In genomic region chr7:100591522-100591852, GRCm38 (mm10) we compare ENCODE assay signal across 8 mouse cellular contexts. TPM values are rescaled to one million over a fixed set of nuclear protein-coding genes. Genes with fewer than 3 reads are reported as not detected.
DNase-seq lines count a peak whose midpoint lies in the region; ATAC-seq and TF ChIP-seq lines count a peak whose summit lies in the region.

No protein-coding gene starts in this region.

- peak overlapping the region; percentile 57 for H3K4me3 ChIP-seq in kidney, postnatal 0 days (replicated peaks; ENCODE audit: low read depth, low read length)
- peak overlapping the region; percentile 52 for H3K4me3 ChIP-seq in embryonic facial prominence, embryonic 12.5 days
- H3K4me3 ChIP-seq in intestine, embryonic 14.5 days (ENCODE audit: low read depth, low read length), result peak overlapping the region; percentile 56
- peak overlapping the region; percentile 45 for H3K4me3 ChIP-seq in midbrain, postnatal 0 days (ENCODE audit: low read depth, low read length)

- no peaks in the 10 kb centered on the region for H3K4me1 ChIP-seq in kidney, postnatal 0 days (replicated peaks; ENCODE audit: insufficient read depth, low read length)
- H3K4me1 ChIP-seq in embryonic facial prominence, embryonic 12.5 days, result no peaks in the 10 kb centered on the region
- no peaks in the 10 kb centered on the region for H3K4me1 ChIP-seq in intestine, embryonic 14.5 days (replicated peaks; ENCODE audit: control insufficient read depth, insufficient read depth, low read length)
- H3K4me1 ChIP-seq in midbrain, postnatal 0 days (ENCODE audit: insufficient read depth, low read length), result no peaks in the 10 kb centered on the region

- peak overlapping the region; percentile 58 for H3K4me2 ChIP-seq in kidney, postnatal 0 days (ENCODE audit: low read length)
- peak overlapping the region; percentile 56 for H3K4me2 ChIP-seq in embryonic facial prominence, embryonic 12.5 days (replicated peaks)
- peak overlapping the region; percentile 60 for H3K4me2 ChIP-seq in intestine, embryonic 14.5 days (ENCODE audit: low read length)
- H3K4me2 ChIP-seq in midbrain, postnatal 0 days (ENCODE audit: low read depth, low read length, poor library complexity, severe bottlenecking), result peak overlapping the region; percentile 59

- WGBS in kidney, postnatal 0 days, result 3% methylated on average over 2 of the region's 2 CpGs
- 2% methylated on average over 2 of the region's 2 CpGs for WGBS in embryonic facial prominence, embryonic 12.5 days
- 5% methylated on average over 2 of the region's 2 CpGs for WGBS in intestine, embryonic 14.5 days
- WGBS in midbrain, postnatal 0 days, result 6% methylated on average over 2 of the region's 2 CpGs

- H3K36me3 ChIP-seq in kidney, postnatal 0 days (ENCODE audit: insufficient read depth, low read length), result no peaks in the 10 kb centered on the region
- H3K36me3 ChIP-seq in embryonic facial prominence, embryonic 12.5 days, result no peaks in the 10 kb centered on the region
- no peaks in the 10 kb centered on the region for H3K36me3 ChIP-seq in intestine, embryonic 14.5 days (ENCODE audit: control insufficient read depth, insufficient read depth, low read length)
- H3K36me3 ChIP-seq in midbrain, postnatal 0 days (ENCODE audit: insufficient read depth, low read length), result no peaks in the 10 kb centered on the region

- no peak for ATAC-seq in kidney, postnatal 0 days (replicated peaks; ENCODE audit: low FRiP score, low read depth)
- ATAC-seq in embryonic facial prominence, embryonic 12.5 days (ENCODE audit: insufficient number of reproducible peaks, insufficient read depth, low FRiP score, low TSS enrichment), result no peak
- no peak for ATAC-seq in intestine, embryonic 14.5 days (replicated peaks; ENCODE audit: low FRiP score, low TSS enrichment, low read depth)
- no peak; the same call in 1 of the 2 replicates for ATAC-seq in midbrain, postnatal 0 days (ENCODE audit: low FRiP score)
- no peak for ATAC-seq in activated CD4-positive, CD25-positive, alpha-beta regulatory T cell, adult 4 months

- no peaks in the 10 kb centered on the region for H3K9me3 ChIP-seq in kidney, postnatal 0 days (replicated peaks; ENCODE audit: low read length)
- no peaks in the 10 kb centered on the region for H3K9me3 ChIP-seq in embryonic facial prominence, embryonic 12.5 days
- H3K9me3 ChIP-seq in intestine, embryonic 14.5 days (ENCODE audit: control insufficient read depth, low read length), result no peaks in the 10 kb centered on the region
- H3K9me3 ChIP-seq in midbrain, postnatal 0 days (ENCODE audit: low read length), result no peaks in the 10 kb centered on the region

- DNase-seq in kidney, postnatal 0 days (ENCODE audit: low spot score), result no peak
- no peak for DNase-seq in kidney, postnatal 36 days
- DNase-seq in intestine, embryonic 14.5 days (ENCODE audit: low spot score), result no peak
- no peak for DNase-seq in midbrain, postnatal 0 days (ENCODE audit: low spot score)
- no peak for DNase-seq in layer of hippocampus, postnatal 25 days (ENCODE audit: extremely low spot score in 1 of 2, low spot score in 1 of 2)
- no peak for DNase-seq in lung, postnatal 10 days

- peak overlapping the region; percentile 56; the same call in 1 of the 2 replicates for H3K9ac ChIP-seq in kidney, postnatal 0 days (ENCODE audit: low read depth, low read length)
- H3K9ac ChIP-seq in embryonic facial prominence, embryonic 12.5 days, result no peak overlapping the region; the same call in 1 of the 2 replicates
- H3K9ac ChIP-seq in intestine, embryonic 14.5 days (ENCODE audit: low read length), result peak overlapping the region; percentile 61
- H3K9ac ChIP-seq in midbrain, postnatal 0 days (replicated peaks; ENCODE audit: low read length, poor library complexity, severe bottlenecking), result peak overlapping the region; percentile 69

- no peak for TF ChIP-seq CTCF in kidney, postnatal 0 days (IDR thresholded peaks at IDR 0.05; ENCODE audit: low read depth)
- TF ChIP-seq CTCF in midbrain, postnatal 0 days (IDR thresholded peaks at IDR 0.05), result no peak

- H3K27me3 ChIP-seq in kidney, postnatal 0 days (ENCODE audit: insufficient read depth, low read length), result no peaks in the 10 kb centered on the region
- no peaks in the 10 kb centered on the region for H3K27me3 ChIP-seq in embryonic facial prominence, embryonic 12.5 days
- H3K27me3 ChIP-seq in intestine, embryonic 14.5 days (replicated peaks; ENCODE audit: control insufficient read depth, insufficient read depth, low read length), result no peaks in the 10 kb centered on the region
- no peaks in the 10 kb centered on the region for H3K27me3 ChIP-seq in midbrain, postnatal 0 days (ENCODE audit: insufficient read depth, low read length)

- peak overlapping the region; percentile 86 for H3K27ac ChIP-seq in kidney, postnatal 0 days
- peak overlapping the region; percentile 75 for H3K27ac ChIP-seq in embryonic facial prominence, embryonic 12.5 days
- H3K27ac ChIP-seq in intestine, embryonic 14.5 days (ENCODE audit: low read depth), result no peak overlapping the region
- peak overlapping the region; percentile 86 for H3K27ac ChIP-seq in midbrain, postnatal 0 days (ENCODE audit: low read depth, low read length)

RNA-seq across cellular contexts. Expression of gene Rab6a, which starts 15.7 kb away (rescaled TPM):
- polyA plus RNA-seq in kidney, postnatal 0 days (2015; fragmentation: Nextera tagmentation; extraction: Ambion mirVana), result 90.7 and 94.6 TPM in 2 replicates
- 121 and 126 TPM in 2 replicates for polyA plus RNA-seq in embryonic facial prominence, embryonic 12.5 days (2016; fragmentation: Nextera tagmentation; extraction: Ambion mirVana)
- 118 and 121 TPM in 2 replicates for polyA plus RNA-seq in intestine, embryonic 14.5 days (2014; fragmentation: Nextera tagmentation; extraction: Ambion mirVana)
- total RNA-seq in midbrain, postnatal 0 days (2014; rRNA removed), result 289 and 352 TPM in 2 replicates
- polyA plus RNA-seq in midbrain, postnatal 0 days (2015; fragmentation: Nextera tagmentation; extraction: Ambion mirVana), result 340 and 363 TPM in 2 replicates
- polyA plus RNA-seq in activated CD4-positive, CD25-positive, alpha-beta regulatory T cell, adult 4 months (2017; shearing (Covaris generic)), result 10 to 100 TPM in 1 of 2 experiments, 1 to 10 TPM in 1; 8.7 to 12.6 TPM
- 100 to 1,000 TPM; 373 to 387 TPM for total RNA-seq in layer of hippocampus, postnatal 25 days (2021)

RNA-seq across cellular contexts. Expression of gene Mrpl48, which starts 16.6 kb away (rescaled TPM):
- polyA plus RNA-seq in kidney, postnatal 0 days (2015; fragmentation: Nextera tagmentation; extraction: Ambion mirVana), result 105 and 107 TPM in 2 replicates
- 64.3 and 67.4 TPM in 2 replicates for polyA plus RNA-seq in embryonic facial prominence, embryonic 12.5 days (2016; fragmentation: Nextera tagmentation; extraction: Ambion mirVana)
- polyA plus RNA-seq in intestine, embryonic 14.5 days (2014; fragmentation: Nextera tagmentation; extraction: Ambion mirVana), result 89.4 and 94.6 TPM in 2 replicates
- 33.9 and 47.8 TPM in 2 replicates for total RNA-seq in midbrain, postnatal 0 days (2014; rRNA removed)
- 89.8 and 91.5 TPM in 2 replicates for polyA plus RNA-seq in midbrain, postnatal 0 days (2015; fragmentation: Nextera tagmentation; extraction: Ambion mirVana)
- polyA plus RNA-seq in activated CD4-positive, CD25-positive, alpha-beta regulatory T cell, adult 4 months (2017; shearing (Covaris generic)), result 10 to 100 TPM; 60.1 to 76.0 TPM
- total RNA-seq in layer of hippocampus, postnatal 25 days (2021), result 10 to 100 TPM; 63.9 to 67.7 TPM

RNA-seq across cellular contexts. Expression of gene Coa4, which starts 54.6 kb away (rescaled TPM):
- 21.7 and 21.9 TPM in 2 replicates for polyA plus RNA-seq in kidney, postnatal 0 days (2015; fragmentation: Nextera tagmentation; extraction: Ambion mirVana)
- polyA plus RNA-seq in embryonic facial prominence, embryonic 12.5 days (2016; fragmentation: Nextera tagmentation; extraction: Ambion mirVana), result 14.9 and 15.7 TPM in 2 replicates
- 33.8 and 36.9 TPM in 2 replicates for polyA plus RNA-seq in intestine, embryonic 14.5 days (2014; fragmentation: Nextera tagmentation; extraction: Ambion mirVana)
- total RNA-seq in midbrain, postnatal 0 days (2014; rRNA removed), result 3.9 and 7.5 TPM in 2 replicates
- polyA plus RNA-seq in midbrain, postnatal 0 days (2015; fragmentation: Nextera tagmentation; extraction: Ambion mirVana), result 5.7 and 6.5 TPM in 2 replicates
- polyA plus RNA-seq in activated CD4-positive, CD25-positive, alpha-beta regulatory T cell, adult 4 months (2017; shearing (Covaris generic)), result 10 to 100 TPM; 21.2 to 22.6 TPM
- 10 to 100 TPM in 1 of 2 experiments, 1 to 10 TPM in 1; 9.2 to 10.0 TPM for total RNA-seq in layer of hippocampus, postnatal 25 days (2021)
